Mouse (Mus musculus) intestine, postnatal 0 days (tissue): ENCODE measurements at regions not wholly inside any gene's neighbourhood (a gene's known extent, or its start where the extent isn't known, plus 50 kb on each side); places are given as distances from the start of the nearest gene placed in this dataset.

Experiments used
- ATAC-seq: fragments of 200-750 bp; cut with Nextera tagmentation; 2 replicates; pipeline ENCODE4 v1.8.0; 2017; ENCODE audit warnings: mild to moderate bottlenecking, moderate TSS enrichment, moderate library complexity
- H3K27ac ChIP-seq: fragments of 300-500 bp; sonication (generic); 2 replicates; pipeline ENCODE4 v1.5.1; 2014; ENCODE audit warnings: mild to moderate bottlenecking, low read depth, low read length, moderate library complexity
- H3K27me3 ChIP-seq: fragments of 300-500 bp; sonication (generic); replicated peaks from 2 replicates; pipeline ENCODE4 v1.6.1; 2014; ENCODE audit warnings: low read length, mixed read lengths; ENCODE audit not compliant: control insufficient read depth, insufficient read depth
- H3K36me3 ChIP-seq: fragments of 300-500 bp; sonication (generic); 2 replicates; pipeline ENCODE4 v1.6.1; 2014; ENCODE audit warnings: mild to moderate bottlenecking, moderate library complexity; ENCODE audit not compliant: control insufficient read depth, insufficient read depth
- H3K4me1 ChIP-seq: fragments of 300-500 bp; sonication (generic); replicated peaks from 2 replicates; pipeline ENCODE4 v1.6.1; 2014; ENCODE audit warnings: antibody characterized with exemption, low read length, mixed read lengths; ENCODE audit not compliant: control insufficient read depth, insufficient read depth
- H3K4me2 ChIP-seq: fragments of 300-500 bp; sonication (generic); replicated peaks from 2 replicates; pipeline ENCODE4 v1.6.1; 2014; ENCODE audit warnings: low read depth, mild to moderate bottlenecking, moderate library complexity
- H3K4me3 ChIP-seq: fragments of 300-500 bp; sonication (generic); 2 replicates; pipeline ENCODE4 v1.5.1; 2014; ENCODE audit warnings: low read depth, low read length
- H3K9ac ChIP-seq: fragments of 300-500 bp; sonication (generic); 2 replicates; pipeline ENCODE4 v1.6.1; 2014; ENCODE audit warnings: mild to moderate bottlenecking, low read depth, low read length
- H3K9me3 ChIP-seq: fragments of 300-500 bp; sonication (generic); 2 replicates; pipeline ENCODE4 v1.6.1; 2016; ENCODE audit warnings: mixed run types; ENCODE audit not compliant: control insufficient read depth
- CTCF ChIP-seq: sonication (generic); IDR thresholded peaks from 2 replicates; pipeline ENCODE4 v1.5.1; 2016; ENCODE audit warnings: low read depth, mild to moderate bottlenecking, control low read depth, antibody characterized with exemption, moderate library complexity
- WGBS: fragments of 180-500 bp; shearing (Covaris S2); extraction: QIAGEN DNeasy Blood & Tissue Kit; methylation state at CpG from one replicate; pipeline ENCODE4 v1.1.7; 2014; 5-methylcytosine and 5-hydroxymethylcytosine counted together

- TF ChIP-seq CTCF: no peak
- ATAC-seq: no peak
- H3K27me3 ChIP-seq: no peaks in the 10 kb centered on the region
- H3K4me3 ChIP-seq: no peak overlapping the region
- H3K27ac ChIP-seq: no peak overlapping the region
- WGBS: 65% methylated on average over 2 of the region's 2 CpGs
- H3K4me2 ChIP-seq: no peak overlapping the region
- no peaks in the 10 kb centered on the region for H3K9me3 ChIP-seq
- no peaks in the 10 kb centered on the region for H3K4me1 ChIP-seq
- no peak overlapping the region for H3K9ac ChIP-seq
- no peaks in the 10 kb centered on the region for H3K36me3 ChIP-seq
These were observed 55.7 kb upstream of the Plekhg1 start for GRCm38 (mm10) chr10:3684481-3684880.
